In genomic region chr14:17900414-17900795, GRCm38 (mm10) we compare ENCODE assay signal across 13 mouse cellular contexts.
DNase-seq lines count a peak whose midpoint lies in the region; ATAC-seq lines count a peak whose summit lies in the region.
"Had no signal": no experiment of that assay in that cellular context is flagged by ENCODE, and none has a peak within 500 bp of the region (broad histone marks: within the 10 kb centered on the region; RNA-seq: fewer than 3 reads in every experiment).

No protein-coding gene starts in this region.

- H3K27me3 ChIP-seq in neural tube, embryonic 11.5 days (ENCODE audit: control insufficient read depth, insufficient read depth, low read length) = no peaks in the 10 kb centered on the region
- H3K27me3 ChIP-seq in neural tube, embryonic 15.5 days (replicated peaks) = no peaks in the 10 kb centered on the region
- no peaks in the 10 kb centered on the region for H3K27me3 ChIP-seq in forebrain, embryonic 16.5 days (replicated peaks; ENCODE audit: control insufficient read depth, insufficient read depth, low read length)
- H3K27me3 ChIP-seq: embryonic facial prominence, embryonic 12.5 days; heart, embryonic 15.5 days; limb, embryonic 15.5 days had no signal

- ATAC-seq in neural tube, embryonic 11.5 days (ENCODE audit: insufficient read depth, low FRiP score, low TSS enrichment) = no peak; the same call in 1 of the 2 replicates
- ATAC-seq in neural tube, embryonic 15.5 days (ENCODE audit: low FRiP score) = no peak
- ATAC-seq in forebrain, embryonic 16.5 days = peak; percentile 95
- ATAC-seq: lung, postnatal 0 days had no signal

- no peak overlapping the region for H3K27ac ChIP-seq in neural tube, embryonic 11.5 days (ENCODE audit: low read depth, low read length)
- no peak overlapping the region for H3K27ac ChIP-seq in neural tube, embryonic 15.5 days (replicated peaks)
- no peak overlapping the region for H3K27ac ChIP-seq in forebrain, embryonic 16.5 days (ENCODE audit: low read length)
- H3K27ac ChIP-seq: embryonic facial prominence, embryonic 12.5 days; heart, embryonic 15.5 days; kidney, postnatal 0 days; limb, embryonic 15.5 days had no signal

- H3K36me3 ChIP-seq in neural tube, embryonic 11.5 days (ENCODE audit: control insufficient read depth, insufficient read depth, low read length) = no peaks in the 10 kb centered on the region
- H3K36me3 ChIP-seq in neural tube, embryonic 15.5 days = no peaks in the 10 kb centered on the region
- H3K36me3 ChIP-seq in forebrain, embryonic 16.5 days (ENCODE audit: control insufficient read depth, insufficient read depth) = no peaks in the 10 kb centered on the region
- H3K36me3 ChIP-seq: embryonic facial prominence, embryonic 12.5 days; heart, embryonic 15.5 days; limb, embryonic 15.5 days had no signal

- peak; percentile 25 for DNase-seq in neural tube, embryonic 11.5 days (ENCODE audit: low spot score)
- DNase-seq in cerebellum, adult 9-10 months = peak; percentile 27
- DNase-seq in thymus, postnatal 10 days (ENCODE audit: low spot score in 2 of 2) = no peak
- no peak for DNase-seq in adrenal gland, postnatal 14 days
- DNase-seq in frontal cortex, postnatal 36 days (ENCODE audit: low spot score in 2 of 2) = no peak
- DNase-seq: layer of hippocampus, adult 9-11 months had no signal

- H3K9me3 ChIP-seq in neural tube, embryonic 11.5 days (ENCODE audit: control insufficient read depth, low read length) = no peaks in the 10 kb centered on the region
- no peaks in the 10 kb centered on the region for H3K9me3 ChIP-seq in neural tube, embryonic 15.5 days (replicated peaks)
- no peaks in the 10 kb centered on the region for H3K9me3 ChIP-seq in forebrain, embryonic 16.5 days (ENCODE audit: control insufficient read depth, low read length)
- H3K9me3 ChIP-seq: embryonic facial prominence, embryonic 12.5 days; heart, embryonic 15.5 days; limb, embryonic 15.5 days had no signal

- WGBS in neural tube, embryonic 11.5 days = 60% methylated on average over 3 of the region's 3 CpGs
- 39% methylated on average over 3 of the region's 3 CpGs for WGBS in neural tube, embryonic 15.5 days
- WGBS in forebrain, embryonic 16.5 days = 32% methylated on average over 3 of the region's 3 CpGs

- no peak overlapping the region for H3K4me2 ChIP-seq in neural tube, embryonic 11.5 days (ENCODE audit: low read depth)
- no peak overlapping the region for H3K4me2 ChIP-seq in neural tube, embryonic 15.5 days
- H3K4me2 ChIP-seq in forebrain, embryonic 16.5 days (ENCODE audit: low read length) = no peak overlapping the region
- H3K4me2 ChIP-seq: embryonic facial prominence, embryonic 12.5 days; heart, embryonic 15.5 days; limb, embryonic 15.5 days had no signal

- H3K4me3 ChIP-seq in neural tube, embryonic 11.5 days (ENCODE audit: low read depth, low read length) = no peak overlapping the region
- H3K4me3 ChIP-seq in neural tube, embryonic 15.5 days (replicated peaks) = no peak overlapping the region
- H3K4me3 ChIP-seq in forebrain, embryonic 16.5 days (replicated peaks; ENCODE audit: low read length) = no peak overlapping the region
- H3K4me3 ChIP-seq: embryonic facial prominence, embryonic 12.5 days; heart, embryonic 15.5 days; limb, embryonic 15.5 days had no signal

- no peak overlapping the region for H3K9ac ChIP-seq in neural tube, embryonic 11.5 days (ENCODE audit: low read length)
- no peak overlapping the region for H3K9ac ChIP-seq in neural tube, embryonic 15.5 days (replicated peaks)
- H3K9ac ChIP-seq in forebrain, embryonic 16.5 days (replicated peaks; ENCODE audit: low read depth, low read length) = no peak overlapping the region
- H3K9ac ChIP-seq: embryonic facial prominence, embryonic 12.5 days; heart, embryonic 15.5 days; limb, embryonic 15.5 days had no signal

- H3K4me1 ChIP-seq in neural tube, embryonic 11.5 days (ENCODE audit: control insufficient read depth, insufficient read depth, low read length) = no peaks in the 10 kb centered on the region
- no peaks in the 10 kb centered on the region for H3K4me1 ChIP-seq in neural tube, embryonic 15.5 days
- no peaks in the 10 kb centered on the region; the same call in 1 of the 2 replicates for H3K4me1 ChIP-seq in forebrain, embryonic 16.5 days (replicated peaks; ENCODE audit: control insufficient read depth, insufficient read depth, low read length)
- H3K4me1 ChIP-seq: embryonic facial prominence, embryonic 12.5 days; heart, embryonic 15.5 days; limb, embryonic 15.5 days had no signal

Comparison
In these comparisons a context has a peak if more than half of its experiments do, and no peak if none do; other contexts are left out.
1. DNase-seq: peak in neural tube, embryonic 11.5 days (single experiment) and cerebellum, adult 9-10 months (single experiment); none in thymus, postnatal 10 days (0 of 2), adrenal gland, postnatal 14 days (single experiment) and frontal cortex, postnatal 36 days (0 of 2).